Mouse (Mus musculus): Measurements from ENCODE around the gene Htra2.

- TF ChIP-seq CTCF (IDR thresholded peaks at IDR 0.05; ENCODE audit: control insufficient read depth, insufficient read depth, insufficient read length) (no peak), FOSL1 (IDR thresholded peaks at IDR 0.05; ENCODE audit: insufficient read depth, low read length, poor library complexity, severe bottlenecking) (no peak), MYOG (IDR thresholded peaks at IDR 0.05; ENCODE audit: control insufficient read depth, extremely low read depth, insufficient read length) (no peak), CEBPB (IDR thresholded peaks at IDR 0.05; ENCODE audit: low read depth) (peak; percentile 23), MYOD1 (IDR thresholded peaks at IDR 0.05; ENCODE audit: control insufficient read depth, insufficient read length, low read depth) (peak; percentile 56)
Measured at GRCm38 (mm10) chr6:83006114-83006513, 49.0 kb downstream of the Htra2 start.
